Mouse (Mus musculus) heart, postnatal 0 days (tissue): ENCODE data around the gene Itpr2. TPM values are rescaled to one million over a fixed set of nuclear protein-coding genes. Genes with fewer than 3 reads are reported as not detected.
A peak's percentile ranks its signal among the peaks of the same experiment; 100 is the strongest.

Source experiments
- ATAC-seq: fragments of 200-750 bp; cut with Nextera tagmentation; 2 replicates; pipeline ENCODE4 v1.8.0; 2017; ENCODE audit warnings: low read depth, moderate number of reproducible peaks, moderate library complexity; ENCODE audit not compliant: insufficient read depth
- DNase-seq: peaks from one replicate; pipeline ENCODE4 v3.0.0-alpha.2; 2016; ENCODE audit warnings: low spot score
- H3K27ac ChIP-seq: fragments of 300-500 bp; sonication (generic); 2 replicates; pipeline ENCODE4 v1.5.1; 2014; ENCODE audit warnings: low read depth, mild to moderate bottlenecking
- H3K27me3 ChIP-seq: fragments of 300-500 bp; sonication (generic); 2 replicates; pipeline ENCODE4 v1.6.1; 2014; ENCODE audit warnings: low read length, mixed read lengths; ENCODE audit not compliant: control insufficient read depth, insufficient read depth
- H3K36me3 ChIP-seq: fragments of 300-500 bp; sonication (generic); replicated peaks from 2 replicates; pipeline ENCODE4 v1.6.1; 2014; ENCODE audit warnings: low read length, mixed read lengths; ENCODE audit not compliant: control insufficient read depth, insufficient read depth
- H3K4me1 ChIP-seq: fragments of 300-500 bp; sonication (generic); 2 replicates; pipeline ENCODE4 v1.6.1; 2014; ENCODE audit warnings: antibody characterized with exemption; ENCODE audit not compliant: control insufficient read depth, insufficient read depth
- H3K4me2 ChIP-seq: fragments of 300-500 bp; sonication (generic); 2 replicates; pipeline ENCODE4 v1.6.1; 2014; ENCODE audit warnings: low read depth, mild to moderate bottlenecking, low read length, moderate library complexity
- H3K4me3 ChIP-seq: fragments of 300-500 bp; sonication (generic); 2 replicates; pipeline ENCODE4 v1.5.1; 2014; ENCODE audit warnings: low read depth, low read length
- H3K9ac ChIP-seq: fragments of 300-500 bp; sonication (generic); replicated peaks from 2 replicates; pipeline ENCODE4 v1.6.1; 2014; ENCODE audit warnings: low read depth, low read length, mixed read lengths
- H3K9me3 ChIP-seq: fragments of 300-500 bp; sonication (generic); replicated peaks from 2 replicates; pipeline ENCODE4 v1.6.1; 2016; ENCODE audit warnings: low read length; ENCODE audit not compliant: control insufficient read depth
- CTCF ChIP-seq: IDR thresholded peaks from 2 replicates; pipeline ENCODE4 v1.5.1; 2016; ENCODE audit warnings: antibody characterized with exemption, control low read depth, low read depth
- EP300 ChIP-seq: IDR thresholded peaks from 2 replicates; pipeline ENCODE4 v1.6.1; 2016; ENCODE audit warnings: antibody characterized with exemption, low read depth
- WGBS: fragments of 180-500 bp; shearing (Covaris S2); extraction: QIAGEN DNeasy Blood & Tissue Kit; methylation state at CpG from one replicate; pipeline ENCODE4 v1.1.7; 2014; 5-methylcytosine and 5-hydroxymethylcytosine counted together
- polyA plus RNA-seq: library from polyadenylated mRNA; unstranded; fragments of >200 nt; fragmentation: Nextera tagmentation; extraction: Ambion mirVana; gene quantifications from 2 replicates; pipeline ENCODE4 v1.2.1, GENCODE M21; 2015
- total RNA-seq: library from RNA; depleted of rRNA; stranded (reverse); fragments of >200 nt; gene quantifications from 2 replicates; pipeline ENCODE4 v1.2.3, GENCODE M21; 2014; ENCODE audit warnings: low replicate concordance

The Itpr2 gene
- total and polyA plus RNA-seq, 2 experiments from 2014 or later = 26.5 to 59.5 TPM

GRCm38 (mm10) chr6:146219534-146219933 lies 282.5 kb downstream of the Itpr2 start:
- Histone ChIP-seq H3K27ac (no peak overlapping the region), H3K9ac (no peak overlapping the region), H3K4me2 (no peak overlapping the region), H3K27me3 (no peaks in the 10 kb centered on the region), H3K36me3 (peaks cover 36% of the 10 kb centered on the region), H3K4me3 (no peak overlapping the region), H3K4me1 (peaks cover 4% of the 10 kb centered on the region; the same call in 1 of the 2 replicates), H3K9me3 (no peaks in the 10 kb centered on the region)
- no peak for ATAC-seq
- no peak for TF ChIP-seq CTCF
- no peak for TF ChIP-seq EP300
- 88% methylated on average over 12 of the region's 12 CpGs for WGBS
- DNase-seq = no peak

GRCm38 (mm10) chr6:146215302-146215701 lies 286.7 kb downstream of the Itpr2 start:
- no peak overlapping the region for H3K9ac ChIP-seq
- ATAC-seq = no peak

GRCm38 (mm10) chr6:146212339-146212738 lies 289.7 kb downstream of the Itpr2 start:
- WGBS = 96% methylated on average over 3 of the region's 3 CpGs
- ATAC-seq = no peak
- H3K9ac ChIP-seq = no peak overlapping the region

More at GRCm38 (mm10) chr6:146215302-146215701, 286.7 kb downstream of the Itpr2 start:
- WGBS = 79% methylated on average over 2 of the region's 2 CpGs
- no peak overlapping the region for H3K27ac ChIP-seq
- TF ChIP-seq EP300 (no peak), CTCF (no peak)
- no peak for DNase-seq
- no peaks in the 10 kb centered on the region for H3K4me1 ChIP-seq
- H3K4me3 ChIP-seq = no peak overlapping the region
- H3K27me3 ChIP-seq = no peaks in the 10 kb centered on the region
- peaks cover 36% of the 10 kb centered on the region for H3K36me3 ChIP-seq
- no peaks in the 10 kb centered on the region for H3K9me3 ChIP-seq
- no peak overlapping the region for H3K4me2 ChIP-seq

GRCm38 (mm10) chr6:146211233-146211632 lies 290.8 kb downstream of the Itpr2 start:
- H3K4me2 ChIP-seq = no peak overlapping the region
- no peak for DNase-seq
- H3K4me3 ChIP-seq = no peak overlapping the region
- no peak for TF ChIP-seq CTCF
- no peak for TF ChIP-seq EP300
- no peak for ATAC-seq
- H3K9me3 ChIP-seq = no peaks in the 10 kb centered on the region
- peaks cover 26% of the 10 kb centered on the region for H3K36me3 ChIP-seq
- H3K27me3 ChIP-seq = no peaks in the 10 kb centered on the region
- 83% methylated on average over 6 of the region's 6 CpGs for WGBS
- H3K4me1 ChIP-seq = peaks cover 7% of the 10 kb centered on the region
- H3K27ac ChIP-seq = no peak overlapping the region
- no peak overlapping the region for H3K9ac ChIP-seq

More at GRCm38 (mm10) chr6:146212339-146212738, 289.7 kb downstream of the Itpr2 start:
- H3K4me1 ChIP-seq = peaks cover 7% of the 10 kb centered on the region
- no peak overlapping the region for H3K4me3 ChIP-seq
- DNase-seq = no peak
- no peak overlapping the region for H3K4me2 ChIP-seq
- TF ChIP-seq EP300 = no peak
- TF ChIP-seq CTCF = no peak
- peaks cover 26% of the 10 kb centered on the region for H3K36me3 ChIP-seq
- no peaks in the 10 kb centered on the region for H3K27me3 ChIP-seq
- H3K9me3 ChIP-seq = no peaks in the 10 kb centered on the region
- H3K27ac ChIP-seq = no peak overlapping the region

- Histone ChIP-seq H3K4me1 (peaks cover 7% of the 10 kb centered on the region), H3K27ac (peak overlapping the region; percentile 49; the same call in 1 of the 2 replicates), H3K9ac (no peak overlapping the region), H3K4me2 (no peak overlapping the region), H3K4me3 (no peak overlapping the region), H3K36me3 (peaks cover 11% of the 10 kb centered on the region; the same call in 1 of the 2 replicates), H3K27me3 (no peaks in the 10 kb centered on the region), H3K9me3 (no peaks in the 10 kb centered on the region)
- WGBS = 47% methylated on average over 6 of the region's 6 CpGs
- DNase-seq = peak; percentile 67
- no peak for TF ChIP-seq CTCF
- peak; percentile 74 for ATAC-seq
These were observed 293.0 kb downstream of the Itpr2 start for GRCm38 (mm10) chr6:146208983-146209382.
